15 mouse cellular contexts compared by ENCODE assay signal in genomic region chr15:79664666-79665065, GRCm38 (mm10). TPM values are rescaled to one million over a fixed set of nuclear protein-coding genes. Genes with fewer than 3 reads are reported as not detected.
DNase-seq lines count a peak whose midpoint lies in the region.
"Had no signal": no experiment of that assay in that cellular context is flagged by ENCODE, and none has a peak within 500 bp of the region (broad histone marks: within the 10 kb centered on the region; RNA-seq: fewer than 3 reads in every experiment).

No protein-coding gene starts in this region.

- intact Hi-C loops in left cerebral cortex, postnatal 4 days (cut with DNase I) = no loop called here

- peak; percentile 28 to 68 for DNase-seq in frontal cortex, postnatal 36 days (ENCODE audit: low spot score in 2 of 2)
- DNase-seq in frontal cortex, postnatal 14 days (ENCODE audit: low spot score in 2 of 2) = no peak
- peak; percentile 68 to 70 for DNase-seq in left cerebral cortex, adult 18-20 months (ENCODE audit: low spot score in 2 of 2)
- no peak for DNase-seq in left cerebral cortex, postnatal 4 days
- peak; percentile 61 to 71 for DNase-seq in right cerebral cortex, adult 2 months (ENCODE audit: low spot score in 2 of 2)
- no peak for DNase-seq in right cerebral cortex, postnatal 4 days
- no peak for DNase-seq in adrenal gland, postnatal 36 days
- DNase-seq: adrenal gland, postnatal 14 days; cerebellum, adult 2 months; cerebellum, postnatal 10 days; forebrain, postnatal 0 days; gastrocnemius, postnatal 36 days; heart, adult 11 months; heart, postnatal 10 days; heart, postnatal 4 days had no signal

RNA-seq across cellular contexts. Expression of gene Cby1, which starts 5.7 kb away (rescaled TPM):
- 10 to 100 TPM; 42.4 to 47.0 TPM for total RNA-seq in left cerebral cortex, adult 18-20 months (2021)
- 10 to 100 TPM; 55.6 to 60.1 TPM for total RNA-seq in left cerebral cortex, postnatal 4 days (2021)
- 10 to 100 TPM; 15.9 to 24.7 TPM for total RNA-seq in adrenal gland, postnatal 36 days (2021)

RNA-seq across cellular contexts. Expression of gene Fam227a, which starts 5.9 kb away (rescaled TPM):
- 10 to 100 TPM in 1 of 2 experiments, 1 to 10 TPM in 1; 9.3 to 10.0 TPM for total RNA-seq in left cerebral cortex, adult 18-20 months (2021)
- total RNA-seq in left cerebral cortex, postnatal 4 days (2021) = 10 to 100 TPM; 13.5 to 17.2 TPM
- total RNA-seq in adrenal gland, postnatal 36 days (2021) = 1 to 10 TPM; 2.4 to 2.8 TPM

RNA-seq across cellular contexts. Expression of gene Tomm22, which starts 6.0 kb away (rescaled TPM):
- 100 to 1,000 TPM; 102 to 108 TPM for total RNA-seq in left cerebral cortex, adult 18-20 months (2021)
- 100 to 1,000 TPM; 109 to 110 TPM for total RNA-seq in left cerebral cortex, postnatal 4 days (2021)
- total RNA-seq in adrenal gland, postnatal 36 days (2021) = 100 to 1,000 TPM; 110 to 112 TPM

RNA-seq across cellular contexts. Expression of gene Josd1, which starts 23.1 kb away (rescaled TPM):
- total RNA-seq in left cerebral cortex, adult 18-20 months (2021) = 10 to 100 TPM; 65.8 to 71.5 TPM
- 10 to 100 TPM; 31.2 to 32.0 TPM for total RNA-seq in left cerebral cortex, postnatal 4 days (2021)
- 10 to 100 TPM; 33.8 to 36.4 TPM for total RNA-seq in adrenal gland, postnatal 36 days (2021)

RNA-seq across cellular contexts. Expression of gene Gtpbp1, which starts 26.0 kb away (rescaled TPM):
- total RNA-seq in left cerebral cortex, adult 18-20 months (2021) = 10 to 100 TPM; 52.7 to 53.4 TPM
- 10 to 100 TPM; 62.4 to 62.9 TPM for total RNA-seq in left cerebral cortex, postnatal 4 days (2021)
- total RNA-seq in adrenal gland, postnatal 36 days (2021) = 10 to 100 TPM; 25.8 to 27.2 TPM

Comparison
In these comparisons a context has a peak if more than half of its experiments do, and no peak if none do; other contexts are left out.
1. DNase-seq: peak in frontal cortex, postnatal 36 days (2 of 2), left cerebral cortex, adult 18-20 months (2 of 2) and right cerebral cortex, adult 2 months (2 of 2); none in frontal cortex, postnatal 14 days (0 of 2), left cerebral cortex, postnatal 4 days (single experiment), right cerebral cortex, postnatal 4 days (single experiment) and adrenal gland, postnatal 36 days (0 of 2).